Mouse (Mus musculus) forebrain, embryonic 11.5 days (tissue): ENCODE data around the gene AI854703. TPM values are rescaled to one million over a fixed set of nuclear protein-coding genes. Genes with fewer than 3 reads are reported as not detected.
A peak's percentile ranks its signal among the peaks of the same experiment; 100 is the strongest.

ENCODE experiments used
- ATAC-seq: fragments of 200-750 bp; cut with Nextera tagmentation; replicated peaks from 2 replicates; pipeline ENCODE4 v1.8.0; 2017; ENCODE audit warnings: moderate TSS enrichment; ENCODE audit not compliant: low FRiP score
- DNase-seq: peaks from one replicate; pipeline ENCODE4 v3.0.0-alpha.2; 2017; ENCODE audit warnings: low spot score
- H3K27ac ChIP-seq: fragments of 300-500 bp; sonication (generic); 2 replicates; pipeline ENCODE4 v1.5.1; 2014; ENCODE audit warnings: low read depth, low read length
- H3K27me3 ChIP-seq: fragments of 300-500 bp; sonication (generic); 2 replicates; pipeline ENCODE4 v1.6.1; 2014; ENCODE audit warnings: mild to moderate bottlenecking, low read length, mixed read lengths; ENCODE audit not compliant: control insufficient read depth, insufficient read depth
- H3K36me3 ChIP-seq: fragments of 300-500 bp; sonication (generic); 2 replicates; pipeline ENCODE4 v1.6.1; 2014; ENCODE audit warnings: mild to moderate bottlenecking, low read length, moderate library complexity, mixed read lengths; ENCODE audit not compliant: control insufficient read depth, insufficient read depth
- H3K4me1 ChIP-seq: fragments of 300-500 bp; sonication (generic); replicated peaks from 2 replicates; pipeline ENCODE4 v1.6.1; 2014; ENCODE audit warnings: low read length, mixed read lengths; ENCODE audit not compliant: control insufficient read depth, insufficient read depth
- H3K4me2 ChIP-seq: fragments of 300-500 bp; sonication (generic); 2 replicates; pipeline ENCODE4 v1.6.1; 2014; ENCODE audit warnings: low read depth, mild to moderate bottlenecking, low read length, moderate library complexity, mixed read lengths; ENCODE audit not compliant: severe bottlenecking
- H3K4me3 ChIP-seq: fragments of 300-500 bp; sonication (generic); 2 replicates; pipeline ENCODE4 v1.5.1; 2014; ENCODE audit warnings: low read depth, low read length
- H3K9ac ChIP-seq: fragments of 300-500 bp; sonication (generic); 2 replicates; pipeline ENCODE4 v1.6.1; 2014; ENCODE audit warnings: low read length
- H3K9me3 ChIP-seq: fragments of 300-500 bp; sonication (generic); 2 replicates; pipeline ENCODE4 v1.6.1; 2016; ENCODE audit warnings: low read length, mixed read lengths; ENCODE audit not compliant: control insufficient read depth
- WGBS: fragments of 180-500 bp; shearing (Covaris S2); extraction: QIAGEN DNeasy Blood & Tissue Kit; methylation state at CpG from one replicate; pipeline ENCODE4 v1.1.7; 2014; 5-methylcytosine and 5-hydroxymethylcytosine counted together
- polyA plus RNA-seq: library from polyadenylated mRNA; unstranded; fragments of >200 nt; fragmentation: Nextera tagmentation; extraction: Ambion mirVana; gene quantifications from 2 replicates; pipeline ENCODE4 v1.2.1, GENCODE M21; 2014

Gene AI854703
- polyA plus RNA-seq, 1 experiment from 2014 or later: 0.48 TPM

GRCm38 (mm10) chr6:48626984-48627383 is 420 bp downstream of the AI854703 start:
- peak overlapping the region; percentile 70 for H3K4me2 ChIP-seq
- H3K9me3 ChIP-seq: no peaks in the 10 kb centered on the region
- ATAC-seq (0 out of 2 replicates have a peak, but pooled peaks have one; percentile 44), DNase-seq (peak; percentile 74)
- WGBS: 1% methylated on average over 32 of the region's 32 CpGs
- H3K9ac ChIP-seq: peak overlapping the region; percentile 49
- peaks cover 30% of the 10 kb centered on the region for H3K27me3 ChIP-seq
- H3K27ac ChIP-seq: no peak overlapping the region
- no peaks in the 10 kb centered on the region; the same call in 1 of the 2 replicates for H3K36me3 ChIP-seq
- H3K4me3 ChIP-seq: peak overlapping the region; percentile 40
- H3K4me1 ChIP-seq: peaks cover 2% of the 10 kb centered on the region; the same call in 1 of the 2 replicates

DNA sequence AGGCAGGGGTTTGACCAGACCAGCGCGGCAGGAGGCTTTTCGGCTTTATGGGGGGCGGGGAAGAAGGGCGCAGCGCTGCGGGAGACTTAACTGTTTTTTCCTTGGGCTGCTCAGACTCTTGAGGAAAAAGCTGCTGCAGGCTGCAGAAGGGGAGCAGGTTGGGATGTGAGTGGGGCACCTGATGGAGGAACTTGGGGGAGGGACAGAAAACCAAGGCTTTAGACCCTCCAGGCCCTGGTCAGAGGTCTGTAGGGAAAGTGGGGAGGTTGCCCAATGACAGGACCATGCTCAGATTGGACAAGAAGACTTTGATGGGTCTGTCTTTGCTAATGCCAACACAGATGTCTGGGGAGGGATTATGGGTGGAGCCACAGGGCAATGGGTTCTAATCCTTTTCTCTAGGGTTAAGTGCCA is 954 bp downstream of the AI854703 start:
- no peaks in the 10 kb centered on the region; the same call in 1 of the 2 replicates for H3K36me3 ChIP-seq
- WGBS: 2% methylated on average over 7 of the region's 7 CpGs
- H3K4me2 ChIP-seq: peak overlapping the region; percentile 70
- peak overlapping the region; percentile 49 for H3K9ac ChIP-seq
- peak overlapping the region; percentile 40 for H3K4me3 ChIP-seq
- no peaks in the 10 kb centered on the region for H3K9me3 ChIP-seq
- DNase-seq: no peak
- H3K27ac ChIP-seq: no peak overlapping the region
- H3K4me1 ChIP-seq: peaks cover 2% of the 10 kb centered on the region; the same call in 1 of the 2 replicates
- no peak for ATAC-seq
- H3K27me3 ChIP-seq: peaks cover 30% of the 10 kb centered on the region

DNA sequence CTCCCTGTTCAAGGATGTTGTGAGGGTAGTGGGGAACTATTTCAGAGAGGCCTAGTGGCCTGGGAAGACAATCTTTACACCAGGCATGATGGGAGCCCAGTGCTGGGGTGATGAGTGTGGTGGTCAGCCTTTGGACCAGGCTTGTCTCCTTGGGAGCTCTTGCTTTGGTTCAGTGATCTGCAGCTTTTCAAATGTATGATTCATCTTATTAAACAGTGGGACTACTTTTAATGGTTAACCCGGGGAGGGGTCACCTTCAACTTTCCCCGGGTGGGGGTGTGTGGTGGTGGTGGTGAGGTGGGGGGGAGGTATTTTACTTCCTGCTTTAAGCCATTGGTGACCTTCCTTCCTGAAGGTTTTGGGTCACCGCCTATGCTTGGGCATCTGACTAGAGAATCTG is 1.8 kb downstream of the AI854703 start:
- DNase-seq: no peak
- 87% methylated on average over 3 of the region's 3 CpGs for WGBS
- H3K9ac ChIP-seq: no peak overlapping the region
- H3K27me3 ChIP-seq: peaks cover 30% of the 10 kb centered on the region
- H3K9me3 ChIP-seq: no peaks in the 10 kb centered on the region
- H3K4me3 ChIP-seq: no peak overlapping the region
- no peak overlapping the region for H3K4me2 ChIP-seq
- ATAC-seq: no peak
- peaks cover 2% of the 10 kb centered on the region; the same call in 1 of the 2 replicates for H3K4me1 ChIP-seq
- H3K36me3 ChIP-seq: no peaks in the 10 kb centered on the region; the same call in 1 of the 2 replicates
- H3K27ac ChIP-seq: no peak overlapping the region

DNA sequence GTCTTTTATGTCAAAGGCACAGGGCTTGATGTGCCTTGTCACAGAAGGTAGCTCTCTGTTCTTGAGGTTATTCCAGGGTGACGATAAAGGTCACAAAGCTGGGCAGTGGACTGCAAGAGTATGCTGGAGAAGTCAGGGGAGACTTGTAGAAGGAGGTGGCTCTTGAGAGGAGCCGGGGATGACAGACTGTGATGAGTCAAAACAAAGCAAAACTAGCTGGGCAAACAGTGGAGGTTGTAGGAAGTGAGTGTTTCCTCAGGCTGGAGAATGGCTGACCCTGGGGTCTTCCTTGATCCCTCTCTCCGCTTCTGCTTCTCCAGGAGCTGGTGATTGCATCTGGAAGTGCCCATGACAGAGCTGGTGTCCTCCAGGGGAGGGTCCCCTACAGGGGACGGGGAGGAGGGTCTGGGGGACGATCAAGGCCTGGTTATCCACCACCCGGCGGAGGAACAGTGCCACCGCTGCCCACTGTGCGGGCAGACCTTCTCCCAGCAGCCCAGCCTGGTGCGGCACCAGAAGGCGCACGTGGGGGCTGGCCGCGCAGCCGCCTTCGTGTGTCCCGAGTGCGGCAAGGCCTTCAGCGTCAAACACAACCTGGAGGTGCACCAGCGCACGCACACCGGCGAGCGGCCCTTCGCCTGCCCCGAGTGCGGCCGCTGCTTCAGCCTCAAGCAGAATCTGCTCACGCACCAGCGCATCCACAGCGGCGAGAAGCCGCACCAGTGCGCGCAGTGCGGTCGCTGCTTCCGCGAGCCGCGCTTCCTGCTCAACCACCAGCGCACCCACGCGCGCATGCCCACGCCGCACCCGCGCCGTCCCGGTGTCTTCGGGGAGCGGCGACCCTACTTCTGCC is 2.5 kb downstream of the AI854703 start:
- ATAC-seq (peak; percentile 45; the same call in 1 of the 2 replicates), DNase-seq (peak; percentile 60)
- peak overlapping the region; percentile 32 for H3K4me3 ChIP-seq
- 6% methylated on average over 54 of the region's 54 CpGs for WGBS
- H3K9me3 ChIP-seq: no peaks in the 10 kb centered on the region
- H3K36me3 ChIP-seq: no peaks in the 10 kb centered on the region
- H3K27ac ChIP-seq: no peak overlapping the region
- peaks cover 30% of the 10 kb centered on the region for H3K27me3 ChIP-seq
- peak overlapping the region; percentile 43 for H3K9ac ChIP-seq
- H3K4me2 ChIP-seq: peak overlapping the region; percentile 66
- peaks cover 2% of the 10 kb centered on the region; the same call in 1 of the 2 replicates for H3K4me1 ChIP-seq

DNA sequence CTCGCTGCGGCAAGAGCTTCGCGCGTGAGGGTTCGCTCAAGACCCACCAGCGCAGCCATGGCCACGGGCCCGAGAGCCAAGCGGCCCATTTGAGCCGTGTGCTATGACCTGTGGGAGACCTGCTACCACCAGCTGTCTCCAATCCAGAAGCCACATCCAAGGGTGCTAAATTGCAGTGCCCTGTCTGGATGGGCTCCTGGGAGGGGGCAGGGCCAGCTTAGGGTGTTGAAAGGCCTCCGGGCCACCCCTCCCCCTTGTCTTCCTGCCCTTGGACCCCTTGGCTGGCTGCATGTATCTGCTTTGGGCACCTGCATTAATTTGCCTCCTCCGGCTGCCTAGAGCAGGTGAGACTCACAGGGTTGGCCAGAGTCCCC is 3.1 kb downstream of the AI854703 start:
- H3K36me3 ChIP-seq: no peaks in the 10 kb centered on the region
- ATAC-seq (0 out of 2 replicates have a peak, but pooled peaks have one; percentile 31), DNase-seq (no peak)
- H3K9ac ChIP-seq: peak overlapping the region; percentile 43
- H3K27ac ChIP-seq: no peak overlapping the region
- peaks cover 30% of the 10 kb centered on the region for H3K27me3 ChIP-seq
- H3K4me2 ChIP-seq: peak overlapping the region; percentile 66
- H3K4me1 ChIP-seq: peaks cover 2% of the 10 kb centered on the region; the same call in 1 of the 2 replicates
- 25% methylated on average over 13 of the region's 13 CpGs for WGBS
- H3K9me3 ChIP-seq: no peaks in the 10 kb centered on the region
- peak overlapping the region; percentile 32 for H3K4me3 ChIP-seq

DNA sequence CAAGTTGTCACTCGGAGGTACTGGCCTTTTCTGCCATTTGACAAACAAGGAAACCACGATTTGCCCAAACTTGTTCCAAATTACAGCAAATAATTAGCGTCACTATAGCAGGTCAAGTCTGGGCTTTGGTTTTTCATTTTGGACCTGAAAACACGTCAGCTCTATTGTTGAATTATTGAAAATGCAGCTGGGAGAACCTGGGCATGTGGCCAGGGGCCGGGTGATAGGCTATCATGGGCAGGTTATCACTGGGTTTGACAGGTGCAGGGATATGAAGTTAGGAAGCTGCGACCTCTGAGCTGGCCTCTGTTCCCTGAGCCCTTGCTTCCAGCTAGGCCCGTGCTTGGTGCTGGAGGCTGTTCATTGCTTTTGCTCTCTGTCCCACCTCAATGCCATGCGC is 4.3 kb downstream of the AI854703 start:
- Histone ChIP-seq H3K9me3 (no peaks in the 10 kb centered on the region), H3K4me3 (no peak overlapping the region), H3K36me3 (no peaks in the 10 kb centered on the region), H3K4me1 (peaks cover 2% of the 10 kb centered on the region; the same call in 1 of the 2 replicates), H3K9ac (no peak overlapping the region), H3K4me2 (no peak overlapping the region), H3K27me3 (peaks cover 30% of the 10 kb centered on the region), H3K27ac (no peak overlapping the region)
- ATAC-seq (no peak), DNase-seq (no peak)
- 89% methylated on average over 8 of the region's 8 CpGs for WGBS

DNA sequence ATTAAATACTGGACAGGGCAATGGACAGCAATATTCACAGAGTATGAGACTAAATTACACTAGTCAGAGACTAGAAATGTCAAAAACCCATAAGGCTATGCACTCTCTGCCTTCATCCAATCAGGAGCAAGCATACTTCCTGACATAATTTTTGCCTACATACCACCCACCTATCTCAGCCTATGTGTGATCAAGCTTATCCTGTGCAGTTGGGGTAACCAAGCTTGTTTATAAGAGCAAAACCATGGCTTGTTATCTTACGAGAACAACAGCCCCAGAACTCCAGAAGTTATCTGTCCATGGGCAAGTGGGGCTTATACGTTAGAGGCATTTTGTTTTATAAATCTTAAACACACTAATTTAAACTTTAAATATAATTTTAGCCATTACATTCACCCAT is 8.5 kb downstream of the AI854703 start:
- H3K27ac ChIP-seq: no peak overlapping the region
- H3K4me3 ChIP-seq: no peak overlapping the region
- H3K9me3 ChIP-seq: no peaks in the 10 kb centered on the region
- H3K4me2 ChIP-seq: no peak overlapping the region
- H3K27me3 ChIP-seq: peaks cover 3% of the 10 kb centered on the region; the same call in 1 of the 2 replicates
- 87% methylated on average over 2 of the region's 2 CpGs for WGBS
- no peaks in the 10 kb centered on the region for H3K4me1 ChIP-seq
- no peak overlapping the region for H3K9ac ChIP-seq
- DNase-seq (no peak), ATAC-seq (no peak)
- H3K36me3 ChIP-seq: no peaks in the 10 kb centered on the region

GRCm38 (mm10) chr6:48636515-48636914 is 10.0 kb downstream of the AI854703 start:
- ATAC-seq (no peak), DNase-seq (no peak)
- 45% methylated on average over 6 of the region's 6 CpGs for WGBS

More at GRCm38 (mm10) chr6:48636515-48636914, 10.0 kb downstream of the AI854703 start:
- Histone ChIP-seq H3K27me3 (no peaks in the 10 kb centered on the region), H3K9me3 (no peaks in the 10 kb centered on the region), H3K36me3 (no peaks in the 10 kb centered on the region), H3K27ac (no peak overlapping the region), H3K9ac (no peak overlapping the region), H3K4me1 (no peaks in the 10 kb centered on the region), H3K4me3 (no peak overlapping the region), H3K4me2 (no peak overlapping the region)
